Mouse (Mus musculus) lung, embryonic 14.5 days (tissue): ENCODE results near the gene Efs. TPM values are rescaled to one million over a fixed set of nuclear protein-coding genes. Genes with fewer than 3 reads are reported as not detected.
"Not testable (repeated sequence)": the region's sequence is repeated elsewhere in the genome, so short reads cannot be mapped to it uniquely, and the experiment has no call there.

Experiments used
- ATAC-seq: fragments of 200-750 bp; cut with Nextera tagmentation; 2 replicates; pipeline ENCODE4 v1.8.0; 2017; ENCODE audit warnings: mild to moderate bottlenecking, moderate TSS enrichment, moderate library complexity; ENCODE audit not compliant: insufficient read depth
- DNase-seq: peaks from one replicate; pipeline ENCODE4 v3.0.0-alpha.2; 2015
- H3K27ac ChIP-seq: fragments of 300-500 bp; sonication (generic); 2 replicates; pipeline ENCODE4 v1.5.1; 2014; ENCODE audit warnings: low read depth, mild to moderate bottlenecking, moderate library complexity
- H3K27me3 ChIP-seq: fragments of 300-500 bp; sonication (generic); 2 replicates; pipeline ENCODE4 v1.6.1; 2014; ENCODE audit warnings: low read length, control low read depth; ENCODE audit not compliant: insufficient read depth
- H3K36me3 ChIP-seq: fragments of 300-500 bp; sonication (generic); 2 replicates; pipeline ENCODE4 v1.6.1; 2014; ENCODE audit warnings: control low read depth; ENCODE audit not compliant: insufficient read depth
- H3K4me1 ChIP-seq: fragments of 300-500 bp; sonication (generic); 2 replicates; pipeline ENCODE4 v1.6.1; 2014; ENCODE audit warnings: antibody characterized with exemption, control low read depth; ENCODE audit not compliant: insufficient read depth
- H3K4me2 ChIP-seq: fragments of 300-500 bp; sonication (generic); 2 replicates; pipeline ENCODE4 v1.6.1; 2014; ENCODE audit warnings: mild to moderate bottlenecking
- H3K4me3 ChIP-seq: fragments of 300-500 bp; sonication (generic); 2 replicates; pipeline ENCODE4 v1.5.1; 2014; ENCODE audit warnings: low read depth, low read length
- H3K9ac ChIP-seq: fragments of 300-500 bp; sonication (generic); 2 replicates; pipeline ENCODE4 v1.6.1; 2014
- H3K9me3 ChIP-seq: fragments of 300-500 bp; sonication (generic); 2 replicates; pipeline ENCODE4 v1.6.1; 2016; ENCODE audit warnings: low read depth, low read length, control low read depth
- CTCF ChIP-seq: IDR thresholded peaks from 2 replicates; pipeline ENCODE4 v1.5.1; 2016; ENCODE audit warnings: antibody characterized with exemption, low read depth
- WGBS: fragments of 180-500 bp; shearing (Covaris S2); extraction: QIAGEN DNeasy Blood & Tissue Kit; methylation state at CpG from one replicate; pipeline ENCODE4 v1.1.7; 2014; 5-methylcytosine and 5-hydroxymethylcytosine counted together
- polyA plus RNA-seq: library from polyadenylated mRNA; unstranded; fragments of >200 nt; fragmentation: Nextera tagmentation; extraction: Ambion mirVana; gene quantifications from 2 replicates; pipeline ENCODE4 v1.2.1, GENCODE M21; 2014

Efs gene
- polyA plus RNA-seq, 1 experiment from 2014 or later, result 33.7 TPM

GRCm38 (mm10) chr14:54965044-54965443, 39.1 kb upstream of the Efs start:
- WGBS, result 62% methylated on average over 15 of the region's 15 CpGs
- Histone ChIP-seq H3K4me2 (no peak overlapping the region), H3K36me3 (no peaks in the 10 kb centered on the region), H3K27me3 (no peaks in the 10 kb centered on the region), H3K4me1 (no peaks in the 10 kb centered on the region), H3K4me3 (0 out of 2 replicates have a peak overlapping the region, but pooled peaks have one; percentile 3), H3K9me3 (no peaks in the 10 kb centered on the region), H3K27ac (no peak overlapping the region), H3K9ac (peak overlapping the region; percentile 7; the same call in 1 of the 2 replicates)
- ATAC-seq, result no peak
- no peak for DNase-seq
- no peak for TF ChIP-seq CTCF

- H3K27me3 ChIP-seq, result no peaks in the 10 kb centered on the region
- H3K9me3 ChIP-seq, result no peaks in the 10 kb centered on the region
- no peaks in the 10 kb centered on the region for H3K36me3 ChIP-seq
- no peak overlapping the region for H3K4me3 ChIP-seq
- no peak for DNase-seq
- 0 out of 2 replicates have a peak overlapping the region, but pooled peaks have one; percentile 25 for H3K27ac ChIP-seq
- no peaks in the 10 kb centered on the region for H3K4me1 ChIP-seq
- TF ChIP-seq CTCF, result no peak
- 89% methylated on average over 11 of the region's 11 CpGs for WGBS
- H3K4me2 ChIP-seq, result no peak overlapping the region
- no peak for ATAC-seq
- no peak overlapping the region for H3K9ac ChIP-seq
These were observed 37.8 kb upstream of the Efs start for GRCm38 (mm10) chr14:54963727-54964126.

- H3K4me3 ChIP-seq, result no peak overlapping the region
- no peak overlapping the region for H3K27ac ChIP-seq
- no peaks in the 10 kb centered on the region for H3K9me3 ChIP-seq
- H3K4me1 ChIP-seq, result no peaks in the 10 kb centered on the region
- no peaks in the 10 kb centered on the region for H3K36me3 ChIP-seq
- TF ChIP-seq CTCF, result no peak
- no peak for DNase-seq
- H3K27me3 ChIP-seq, result no peaks in the 10 kb centered on the region
- no peak overlapping the region for H3K4me2 ChIP-seq
- 78% methylated on average over 7 of the region's 7 CpGs for WGBS
- no peak for ATAC-seq
- H3K9ac ChIP-seq, result peak overlapping the region; percentile 16; the same call in 1 of the 2 replicates
These were observed 36.8 kb upstream of the Efs start for GRCm38 (mm10) chr14:54962714-54963113.

GRCm38 (mm10) chr14:54961487-54961886, 35.6 kb upstream of the Efs start:
- H3K27ac ChIP-seq, result no peak overlapping the region
- no peak overlapping the region for H3K4me3 ChIP-seq
- no peak for TF ChIP-seq CTCF
- 66% methylated on average over 5 of the region's 5 CpGs for WGBS
- ATAC-seq, result no peak
- no peak overlapping the region for H3K9ac ChIP-seq
- H3K4me2 ChIP-seq, result no peak overlapping the region
- H3K36me3 ChIP-seq, result no peaks in the 10 kb centered on the region
- H3K27me3 ChIP-seq, result no peaks in the 10 kb centered on the region
- no peaks in the 10 kb centered on the region for H3K4me1 ChIP-seq
- no peak for DNase-seq
- no peaks in the 10 kb centered on the region for H3K9me3 ChIP-seq

GRCm38 (mm10) chr14:54960769-54961168, 34.8 kb upstream of the Efs start:
- no peak overlapping the region for H3K27ac ChIP-seq
- DNase-seq, result no peak
- 60% methylated on average over 10 of the region's 10 CpGs for WGBS
- no peak overlapping the region for H3K9ac ChIP-seq
- no peak for TF ChIP-seq CTCF
- H3K4me2 ChIP-seq, result no peak overlapping the region
- no peaks in the 10 kb centered on the region for H3K27me3 ChIP-seq
- no peaks in the 10 kb centered on the region for H3K36me3 ChIP-seq
- no peak overlapping the region for H3K4me3 ChIP-seq
- no peaks in the 10 kb centered on the region for H3K9me3 ChIP-seq
- ATAC-seq, result no peak
- H3K4me1 ChIP-seq, result no peaks in the 10 kb centered on the region

GRCm38 (mm10) chr14:54959853-54960613, 34.1 kb upstream of the Efs start:
- not testable (repeated sequence) for H3K36me3 ChIP-seq, H3K4me2 ChIP-seq, H3K4me1 ChIP-seq, DNase-seq, H3K4me3 ChIP-seq, H3K27me3 ChIP-seq, ATAC-seq, H3K9ac ChIP-seq, H3K9me3 ChIP-seq, H3K27ac ChIP-seq
- WGBS, result 87% methylated on average over 12 of the region's 12 CpGs

- H3K9ac ChIP-seq, result no peak overlapping the region
- no peak for TF ChIP-seq CTCF
- no peaks in the 10 kb centered on the region for H3K36me3 ChIP-seq
- 82% methylated on average over 3 of the region's 3 CpGs for WGBS
- ATAC-seq (no peak), DNase-seq (no peak)
- no peak overlapping the region for H3K4me2 ChIP-seq
- no peak overlapping the region for H3K27ac ChIP-seq
- H3K4me1 ChIP-seq, result no peaks in the 10 kb centered on the region
- H3K27me3 ChIP-seq, result no peaks in the 10 kb centered on the region
- no peak overlapping the region for H3K4me3 ChIP-seq
- no peaks in the 10 kb centered on the region for H3K9me3 ChIP-seq
These were observed 33.3 kb upstream of the Efs start for GRCm38 (mm10) chr14:54959197-54959596.
